Mouse (Mus musculus): Measurements from ENCODE around the gene Ostc.

GRCm38 (mm10) chr3:130725718-130726117, 16.5 kb upstream of the Ostc start:
- TF ChIP-seq CTCF (IDR thresholded peaks at IDR 0.05; ENCODE audit: low read depth, low read length) (no peak), POLR2AphosphoS5 (IDR thresholded peaks at IDR 0.05; ENCODE audit: insufficient replicate concordance, low read depth, low read length) (no peak), TAL1 (conservative IDR thresholded peaks at IDR 0.05; ENCODE audit: low read depth, low read length) (no peak)
